Mouse (Mus musculus) heart, postnatal 0 days (tissue): ENCODE results near the gene Nfu1. TPM values are rescaled to one million over a fixed set of nuclear protein-coding genes. Genes with fewer than 3 reads are reported as not detected.

Experiments used
- ATAC-seq: fragments of 200-750 bp; cut with Nextera tagmentation; 2 replicates; pipeline ENCODE4 v1.8.0; 2017; ENCODE audit warnings: low read depth, moderate number of reproducible peaks, moderate library complexity; ENCODE audit not compliant: insufficient read depth
- DNase-seq: peaks from one replicate; pipeline ENCODE4 v3.0.0-alpha.2; 2016; ENCODE audit warnings: low spot score
- H3K27ac ChIP-seq: fragments of 300-500 bp; sonication (generic); 2 replicates; pipeline ENCODE4 v1.5.1; 2014; ENCODE audit warnings: low read depth, mild to moderate bottlenecking
- H3K27me3 ChIP-seq: fragments of 300-500 bp; sonication (generic); 2 replicates; pipeline ENCODE4 v1.6.1; 2014; ENCODE audit warnings: low read length, mixed read lengths; ENCODE audit not compliant: control insufficient read depth, insufficient read depth
- H3K36me3 ChIP-seq: fragments of 300-500 bp; sonication (generic); replicated peaks from 2 replicates; pipeline ENCODE4 v1.6.1; 2014; ENCODE audit warnings: low read length, mixed read lengths; ENCODE audit not compliant: control insufficient read depth, insufficient read depth
- H3K4me1 ChIP-seq: fragments of 300-500 bp; sonication (generic); 2 replicates; pipeline ENCODE4 v1.6.1; 2014; ENCODE audit warnings: antibody characterized with exemption; ENCODE audit not compliant: control insufficient read depth, insufficient read depth
- H3K4me2 ChIP-seq: fragments of 300-500 bp; sonication (generic); 2 replicates; pipeline ENCODE4 v1.6.1; 2014; ENCODE audit warnings: low read depth, mild to moderate bottlenecking, low read length, moderate library complexity
- H3K4me3 ChIP-seq: fragments of 300-500 bp; sonication (generic); 2 replicates; pipeline ENCODE4 v1.5.1; 2014; ENCODE audit warnings: low read depth, low read length
- H3K9ac ChIP-seq: fragments of 300-500 bp; sonication (generic); replicated peaks from 2 replicates; pipeline ENCODE4 v1.6.1; 2014; ENCODE audit warnings: low read depth, low read length, mixed read lengths
- H3K9me3 ChIP-seq: fragments of 300-500 bp; sonication (generic); replicated peaks from 2 replicates; pipeline ENCODE4 v1.6.1; 2016; ENCODE audit warnings: low read length; ENCODE audit not compliant: control insufficient read depth
- CTCF ChIP-seq: IDR thresholded peaks from 2 replicates; pipeline ENCODE4 v1.5.1; 2016; ENCODE audit warnings: antibody characterized with exemption, control low read depth, low read depth
- EP300 ChIP-seq: IDR thresholded peaks from 2 replicates; pipeline ENCODE4 v1.6.1; 2016; ENCODE audit warnings: antibody characterized with exemption, low read depth
- WGBS: fragments of 180-500 bp; shearing (Covaris S2); extraction: QIAGEN DNeasy Blood & Tissue Kit; methylation state at CpG from one replicate; pipeline ENCODE4 v1.1.7; 2014; 5-methylcytosine and 5-hydroxymethylcytosine counted together
- polyA plus RNA-seq: library from polyadenylated mRNA; unstranded; fragments of >200 nt; fragmentation: Nextera tagmentation; extraction: Ambion mirVana; gene quantifications from 2 replicates; pipeline ENCODE4 v1.2.1, GENCODE M21; 2015
- total RNA-seq: library from RNA; depleted of rRNA; stranded (reverse); fragments of >200 nt; gene quantifications from 2 replicates; pipeline ENCODE4 v1.2.3, GENCODE M21; 2014; ENCODE audit warnings: low replicate concordance

The Nfu1 gene
- total and polyA plus RNA-seq, 2 experiments from 2014 or later, result 157 to 195 TPM

GRCm38 (mm10) chr6:87051886-87052425 is 42.9 kb downstream of the Nfu1 start:
- 75% methylated on average over 10 of the region's 10 CpGs for WGBS
- Histone ChIP-seq H3K4me1 (no peaks in the 10 kb centered on the region), H3K9me3 (no peaks in the 10 kb centered on the region), H3K36me3 (peaks cover 53% of the 10 kb centered on the region), H3K27ac (no peak overlapping the region), H3K9ac (no peak overlapping the region), H3K27me3 (no peaks in the 10 kb centered on the region), H3K4me3 (no peak overlapping the region), H3K4me2 (no peak overlapping the region)
- ATAC-seq, result no peak
- no peak for DNase-seq
- TF ChIP-seq EP300, result no peak
- no peak for TF ChIP-seq CTCF

- Histone ChIP-seq H3K4me2 (no peak overlapping the region), H3K36me3 (peaks cover 72% of the 10 kb centered on the region), H3K4me3 (no peak overlapping the region), H3K9ac (no peak overlapping the region), H3K9me3 (no peaks in the 10 kb centered on the region), H3K4me1 (no peaks in the 10 kb centered on the region), H3K27ac (no peak overlapping the region), H3K27me3 (no peaks in the 10 kb centered on the region)
- DNase-seq, result no peak
- 89% methylated on average over 8 of the region's 8 CpGs for WGBS
- ATAC-seq, result no peak
- TF ChIP-seq EP300 (no peak), CTCF (no peak)
Measured at GRCm38 (mm10) chr6:87054193-87054592, 45.2 kb downstream of the Nfu1 start.

GRCm38 (mm10) chr6:87059754-87060153 is 50.7 kb downstream of the Nfu1 start:
- TF ChIP-seq CTCF (no peak), EP300 (no peak)
- H3K4me2 ChIP-seq, result no peak overlapping the region
- ATAC-seq (no peak), DNase-seq (no peak)
- no peaks in the 10 kb centered on the region for H3K9me3 ChIP-seq
- H3K4me3 ChIP-seq, result no peak overlapping the region
- no peaks in the 10 kb centered on the region for H3K4me1 ChIP-seq
- H3K27me3 ChIP-seq, result no peaks in the 10 kb centered on the region
- no peak overlapping the region for H3K27ac ChIP-seq
- H3K9ac ChIP-seq, result no peak overlapping the region
- 100% methylated on average over 1 of the region's 1 CpGs for WGBS
- peaks cover 79% of the 10 kb centered on the region for H3K36me3 ChIP-seq

- Histone ChIP-seq H3K27me3 (no peaks in the 10 kb centered on the region), H3K36me3 (peaks cover 84% of the 10 kb centered on the region), H3K4me3 (no peak overlapping the region), H3K27ac (no peak overlapping the region), H3K9ac (no peak overlapping the region), H3K4me2 (no peak overlapping the region), H3K4me1 (no peaks in the 10 kb centered on the region), H3K9me3 (no peaks in the 10 kb centered on the region)
- TF ChIP-seq EP300 (no peak), CTCF (no peak)
- WGBS, result 87% methylated on average over 4 of the region's 4 CpGs
- no peak for ATAC-seq
- DNase-seq, result no peak
Measured at GRCm38 (mm10) chr6:87063586-87063985, 54.5 kb downstream of the Nfu1 start.

DNA sequence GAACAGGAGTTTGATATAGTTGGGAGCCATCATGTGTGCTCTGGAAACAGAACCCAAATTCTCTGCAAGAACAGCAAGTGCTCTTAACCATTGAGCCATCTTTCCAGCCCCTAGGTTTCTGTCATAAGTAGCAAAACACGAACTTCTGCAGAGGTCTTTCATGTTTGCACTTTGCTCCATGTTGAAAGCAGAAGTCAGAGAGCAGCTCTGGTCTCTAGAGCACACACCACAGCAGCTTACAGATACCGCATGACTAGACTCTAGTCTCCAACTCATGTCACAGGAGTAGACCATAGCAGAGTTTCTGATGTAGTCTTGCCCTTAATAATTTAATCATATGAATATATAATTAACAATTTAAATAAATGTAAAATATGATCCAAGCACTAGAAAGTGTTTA is 59.2 kb downstream of the Nfu1 start:
- Histone ChIP-seq H3K4me2 (no peak overlapping the region), H3K27me3 (no peaks in the 10 kb centered on the region), H3K27ac (no peak overlapping the region), H3K36me3 (peaks cover 89% of the 10 kb centered on the region), H3K4me3 (no peak overlapping the region), H3K4me1 (no peaks in the 10 kb centered on the region), H3K9me3 (no peaks in the 10 kb centered on the region), H3K9ac (no peak overlapping the region)
- 80% methylated on average over 2 of the region's 2 CpGs for WGBS
- DNase-seq (no peak), ATAC-seq (no peak)
- TF ChIP-seq EP300 (no peak), CTCF (no peak)
